Mouse (Mus musculus) left cerebral cortex, postnatal 10 days (tissue): ENCODE measurements around the gene Magi2. TPM values are rescaled to one million over a fixed set of nuclear protein-coding genes. Genes with fewer than 3 reads are reported as not detected.

Experiments used
- DNase-seq, 2 experiments: peaks; one replicate each; pipeline ENCODE4 v3.0.0; 2021 to 2022; ENCODE audit warnings: low spot score in 2 of 2, mixed read lengths in 1 of 2; ENCODE audit errors: extremely low spot score in 1 of 2
- intact Hi-C: fragments of 180-260 bp; cut with DNase I; formaldehyde crosslinking; loops from one replicate; pipeline ENCODE4 v1.15.1; 2025
- total RNA-seq, 2 experiments: library from RNA; stranded (reverse); gene quantifications; 2 replicates each; pipeline ENCODE4 v1.2.3; 2021

Gene Magi2
- total RNA-seq, 2 experiments from 2014 or later, result 89.5 to 96.4 TPM

- DNase-seq, result no peak
- intact Hi-C loops, result no loop called here
These were observed 1353.8 kb downstream of the Magi2 start for GRCm38 (mm10) chr5:20580619-20581018.

GRCm38 (mm10) chr5:20582995-20583435 lies 1356.2 kb downstream of the Magi2 start:
- intact Hi-C loops, result no loop called here
- DNase-seq, result peak in 1 of 2 experiments; percentile 10

GRCm38 (mm10) chr5:20583639-20584038 lies 1356.8 kb downstream of the Magi2 start:
- intact Hi-C loops, result no loop called here

GRCm38 (mm10) chr5:20584769-20585168 lies 1357.9 kb downstream of the Magi2 start:
- intact Hi-C loops, result no loop called here
- no peak for DNase-seq

More at GRCm38 (mm10) chr5:20583639-20584038, 1356.8 kb downstream of the Magi2 start:
- no peak for DNase-seq

GRCm38 (mm10) chr5:20589731-20590130 lies 1362.9 kb downstream of the Magi2 start:
- intact Hi-C loops, result no loop called here
- no peak for DNase-seq

- no peak for DNase-seq
- intact Hi-C loops, result no loop called here
These were observed 1371.4 kb downstream of the Magi2 start for GRCm38 (mm10) chr5:20598196-20598595.

GRCm38 (mm10) chr5:20603756-20604469 lies 1377.1 kb downstream of the Magi2 start:
- intact Hi-C loops, result no loop called here
- DNase-seq, result no peak

- intact Hi-C loops, result no loop called here
- no peak for DNase-seq
These were observed 1379.7 kb downstream of the Magi2 start for GRCm38 (mm10) chr5:20606497-20606896.

GRCm38 (mm10) chr5:20607503-20607902 lies 1380.7 kb downstream of the Magi2 start:
- intact Hi-C loops, result no loop called here
- no peak for DNase-seq

GRCm38 (mm10) chr5:20609206-20609935 lies 1382.5 kb downstream of the Magi2 start:
- intact Hi-C loops, result no loop called here
- no peak for DNase-seq

GRCm38 (mm10) chr5:20610640-20611039 lies 1383.8 kb downstream of the Magi2 start:
- intact Hi-C loops, result no loop called here
- DNase-seq, result no peak

- intact Hi-C loops, result no loop called here
- DNase-seq, result no peak
These were observed 1385.8 kb downstream of the Magi2 start for GRCm38 (mm10) chr5:20612616-20613015.

GRCm38 (mm10) chr5:20614891-20615290 lies 1388.1 kb downstream of the Magi2 start:
- intact Hi-C loops, result no loop called here
- DNase-seq, result no peak

- intact Hi-C loops, result no loop called here
- DNase-seq, result no peak
These were observed 1394.0 kb downstream of the Magi2 start for GRCm38 (mm10) chr5:20620596-20621511.

GRCm38 (mm10) chr5:20622417-20622816 lies 1395.6 kb downstream of the Magi2 start:
- intact Hi-C loops, result no loop called here

GRCm38 (mm10) chr5:20622837-20623573 lies 1396.2 kb downstream of the Magi2 start:
- intact Hi-C loops, result no loop called here
- DNase-seq, result no peak

More at GRCm38 (mm10) chr5:20622417-20622816, 1395.6 kb downstream of the Magi2 start:
- DNase-seq, result no peak

GRCm38 (mm10) chr5:20625117-20625516 lies 1398.3 kb downstream of the Magi2 start:
- no peak for DNase-seq
- intact Hi-C loops, result no loop called here

GRCm38 (mm10) chr5:20628954-20629601 lies 1402.2 kb downstream of the Magi2 start:
- no peak for DNase-seq
- intact Hi-C loops, result no loop called here
